Mouse (Mus musculus) brain, embryonic 18.5 days (tissue): ENCODE measurements around the gene Gna13.

Experiments used
- DNase-seq: peaks from one replicate; pipeline ENCODE4 v3.0.0-alpha.2; 2012; ENCODE audit warnings: low read depth, low spot score

The Gna13 gene

DNA sequence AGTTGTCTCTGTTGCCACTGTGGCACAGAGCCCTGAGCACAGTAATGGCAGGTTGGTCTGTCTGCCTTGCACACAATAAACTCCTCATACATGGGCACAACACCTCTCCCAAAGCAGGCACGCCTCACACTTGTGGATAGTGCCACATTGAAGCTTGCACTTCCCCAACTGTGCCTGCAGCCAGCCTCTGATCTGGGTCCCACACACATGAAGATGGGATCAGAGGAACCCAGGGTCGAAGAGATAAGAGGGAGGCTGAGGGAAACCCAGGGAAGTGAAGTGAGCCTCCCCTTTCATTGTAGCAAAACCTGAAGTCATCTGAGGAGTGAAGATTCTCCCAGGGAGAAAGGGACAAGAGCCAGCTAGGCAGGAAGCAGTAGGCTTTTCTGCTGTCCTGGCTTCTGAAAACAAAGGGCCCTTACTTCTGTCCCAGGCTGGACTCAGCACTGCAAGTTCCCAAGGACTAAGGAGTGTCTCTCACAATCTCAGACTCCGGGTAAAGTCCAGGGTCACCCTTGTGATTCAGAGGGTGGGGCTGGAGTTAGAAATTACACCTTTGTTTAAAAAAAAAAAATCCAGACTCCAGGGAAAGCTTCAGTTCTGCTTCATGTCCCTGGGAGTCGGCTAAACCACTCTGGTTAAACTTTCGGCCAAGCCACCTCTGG, 12.8 kb upstream of the Gna13 start:
- no peak for DNase-seq

DNA sequence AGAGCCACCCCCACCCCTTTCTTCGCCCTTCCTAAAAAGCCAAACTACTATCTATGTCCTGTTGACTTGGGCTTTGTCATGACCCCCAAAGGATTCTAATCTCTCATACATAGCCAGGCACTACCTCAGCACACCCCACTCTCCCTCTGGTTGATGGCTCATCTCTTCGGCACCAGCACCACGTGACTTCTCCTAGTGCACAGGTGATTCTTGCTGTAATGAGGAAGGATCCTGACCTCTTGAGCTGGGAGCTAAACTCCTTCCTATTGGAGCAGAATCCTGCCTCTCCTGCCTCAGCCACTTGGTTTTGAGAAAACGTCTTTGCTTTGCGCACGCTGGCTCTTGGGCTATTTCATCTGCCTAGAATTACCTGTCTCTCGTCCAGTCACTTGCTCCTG, 12.3 kb upstream of the Gna13 start:
- DNase-seq: no peak

DNA sequence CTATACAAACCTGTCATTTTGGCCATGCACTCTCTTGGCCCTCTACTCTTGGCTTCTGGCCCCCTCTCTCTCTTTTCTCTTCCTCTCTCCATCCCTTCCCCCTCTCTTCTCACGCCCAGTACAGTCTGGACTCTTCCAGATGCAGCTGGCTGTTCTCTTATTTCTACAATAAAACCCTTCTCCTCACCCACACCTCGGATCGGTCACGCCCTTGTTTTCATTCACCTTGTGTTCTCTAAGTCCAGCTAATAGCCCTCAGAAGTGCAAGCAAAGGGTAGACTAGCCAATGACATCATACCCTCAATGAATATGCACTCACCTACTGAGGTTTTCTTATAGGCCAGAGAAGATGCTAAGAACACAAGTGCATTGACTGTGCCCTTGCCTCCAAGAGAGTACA, 11.1 kb upstream of the Gna13 start:
- DNase-seq: no peak

DNA sequence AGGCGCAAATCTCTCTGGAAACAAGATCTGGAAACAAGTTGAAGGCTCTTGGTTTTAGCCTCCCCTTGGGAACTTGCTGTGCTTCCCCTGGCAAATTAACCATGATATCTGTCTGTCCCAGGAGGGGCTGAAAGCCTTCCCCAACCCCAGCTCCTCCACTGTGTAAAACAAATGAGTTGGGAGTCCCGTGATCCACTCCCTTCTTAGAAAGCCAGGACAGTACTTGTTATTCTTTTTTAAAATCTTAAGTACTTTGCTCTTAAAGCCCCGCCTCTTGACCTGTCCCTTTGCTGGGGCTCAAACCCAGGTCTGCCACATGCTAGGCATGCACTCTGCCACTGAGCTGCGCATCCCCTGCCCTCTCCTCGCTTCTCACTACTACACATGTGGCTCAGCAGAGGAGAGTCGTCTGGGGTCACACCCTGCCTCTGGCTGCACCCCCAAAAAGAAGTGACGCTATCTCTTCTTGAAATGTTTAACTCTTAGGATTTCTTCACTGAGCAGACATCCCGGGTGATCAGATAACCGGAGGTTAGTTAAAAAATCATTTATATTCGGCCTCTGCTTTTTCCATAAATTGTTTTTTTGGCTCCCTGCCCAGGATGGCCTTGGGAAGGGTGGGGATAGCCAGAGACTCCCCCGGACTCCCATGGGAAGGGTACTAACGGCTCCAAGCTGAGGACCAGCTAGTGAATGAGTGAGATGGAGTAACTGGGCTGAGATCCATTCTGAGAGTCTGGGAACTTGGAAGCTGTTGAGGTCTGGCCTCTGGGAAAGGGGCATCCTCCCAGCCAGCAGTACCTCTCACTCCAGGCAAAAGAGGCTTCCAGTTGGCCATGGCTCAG, 9.0 kb upstream of the Gna13 start:
- no peak for DNase-seq

DNA sequence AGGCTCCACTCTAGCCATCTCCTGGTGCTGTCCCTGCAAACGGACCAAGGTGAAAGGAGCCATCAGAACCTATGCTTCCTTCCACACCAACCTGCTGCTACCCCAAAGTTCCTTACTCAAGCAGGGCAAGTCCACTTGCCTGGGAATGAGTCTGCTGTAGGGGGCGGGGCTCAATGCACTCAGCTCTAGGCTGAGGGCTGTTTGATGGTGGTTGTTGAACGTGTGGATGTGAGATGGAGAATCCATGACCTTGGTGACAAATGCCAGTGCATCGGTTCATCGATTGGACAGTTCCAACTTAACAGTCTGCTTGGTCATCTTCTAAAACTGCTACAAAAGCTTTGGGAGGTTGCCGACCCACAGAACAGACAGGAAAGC, 8.4 kb upstream of the Gna13 start:
- DNase-seq: no peak

DNA sequence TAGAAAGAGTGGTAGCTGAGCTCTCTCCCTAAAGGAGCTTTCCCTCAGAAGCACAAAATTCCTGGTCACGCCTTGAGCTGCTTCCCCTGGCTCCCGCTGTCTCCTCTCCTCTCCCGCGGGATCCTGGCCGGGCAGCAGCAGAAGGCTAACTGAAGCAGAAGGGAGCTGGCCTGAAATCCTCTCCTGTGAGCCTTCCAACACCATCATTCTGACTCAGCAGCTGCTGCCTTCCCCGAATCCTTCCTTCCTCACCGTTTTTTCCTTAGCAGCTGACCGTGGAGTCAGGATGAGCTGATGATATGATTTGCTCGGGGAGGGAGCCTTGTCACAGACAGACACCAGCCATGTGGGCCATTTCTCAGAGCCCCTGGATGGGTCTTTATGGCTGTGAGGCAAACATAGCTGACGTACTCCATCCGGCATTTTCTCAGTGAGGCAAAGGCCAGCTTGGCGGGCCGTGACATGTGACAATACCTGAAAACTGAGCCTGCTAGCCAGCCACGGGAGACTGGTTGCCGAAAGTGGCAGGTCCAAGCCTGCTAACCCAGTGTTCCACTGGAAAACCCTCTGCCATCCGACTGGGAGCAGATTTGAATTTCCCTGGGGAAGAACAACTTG, 6.8 kb upstream of the Gna13 start:
- DNase-seq: no peak

DNA sequence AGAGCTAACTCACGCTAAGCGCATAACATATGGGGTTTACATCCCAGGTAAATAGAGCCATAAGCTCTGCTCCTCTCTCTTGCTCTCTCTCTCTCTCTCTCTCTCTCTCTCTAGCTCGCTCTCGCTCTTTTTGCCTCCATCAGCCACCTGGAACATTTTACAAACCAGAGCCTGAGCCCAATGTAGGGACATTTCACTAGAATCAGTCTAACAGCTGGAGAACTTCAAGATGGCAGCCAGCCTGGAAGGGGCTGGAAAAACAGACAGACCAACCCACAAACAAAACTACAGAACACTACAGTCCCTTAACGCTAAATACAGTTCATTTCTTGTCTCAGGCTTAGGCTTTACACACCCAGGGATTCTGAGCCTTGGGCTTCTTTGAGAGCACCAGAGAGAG, 5.5 kb upstream of the Gna13 start:
- no peak for DNase-seq

DNA sequence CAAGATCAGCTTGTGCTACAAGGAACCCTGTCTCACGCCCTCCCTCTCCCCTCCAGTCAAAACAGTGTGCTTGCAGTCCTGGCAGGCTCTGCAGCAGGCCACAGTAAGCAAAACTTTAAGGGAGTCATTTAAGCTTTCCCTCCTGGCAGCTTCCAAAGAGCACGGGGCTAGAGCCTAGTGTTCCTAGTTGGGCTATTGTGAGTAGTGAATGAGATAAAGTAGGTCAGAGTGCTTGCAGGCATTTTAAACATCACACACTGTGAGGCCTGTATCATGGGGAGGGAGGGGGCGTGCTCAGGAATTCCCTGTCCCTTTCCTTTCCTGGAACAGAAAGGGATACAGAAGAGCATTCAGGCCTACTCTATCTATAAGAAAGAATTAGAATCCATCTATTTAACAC, 4.1 kb upstream of the Gna13 start:
- no peak for DNase-seq

DNA sequence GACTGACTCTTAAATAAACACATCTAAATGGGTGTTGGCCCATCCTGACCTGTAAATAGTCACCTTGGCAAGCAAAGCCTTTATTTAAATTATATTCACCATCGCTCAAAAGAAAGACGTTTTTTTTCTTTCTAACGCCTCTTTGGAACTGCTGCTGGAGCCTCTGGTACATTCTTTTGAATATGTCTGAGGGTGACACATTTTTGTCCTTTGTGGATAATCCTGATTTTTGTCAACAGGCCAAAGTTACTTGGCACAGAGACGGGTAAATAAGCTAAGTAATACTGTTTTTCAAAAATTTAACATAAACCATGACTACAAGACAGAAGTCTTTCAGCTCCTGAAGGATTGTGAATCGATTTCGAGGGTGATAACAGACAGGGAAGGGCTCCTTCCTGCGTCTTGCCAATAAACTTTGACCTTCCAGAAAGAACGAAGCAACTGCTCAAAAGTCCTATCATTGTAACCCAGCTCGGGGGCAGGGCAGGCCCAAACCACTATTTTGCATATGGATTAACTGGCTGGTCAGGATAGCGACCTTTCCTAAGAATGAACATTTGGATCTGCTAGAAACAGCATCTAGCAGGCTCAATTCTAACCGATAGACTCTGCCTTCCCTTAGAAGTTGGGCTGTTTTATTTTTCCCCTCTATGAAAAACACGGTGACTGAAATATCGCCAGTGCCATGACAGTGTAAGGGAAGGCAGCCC, 3.4 kb upstream of the Gna13 start:
- DNase-seq: no peak

DNA sequence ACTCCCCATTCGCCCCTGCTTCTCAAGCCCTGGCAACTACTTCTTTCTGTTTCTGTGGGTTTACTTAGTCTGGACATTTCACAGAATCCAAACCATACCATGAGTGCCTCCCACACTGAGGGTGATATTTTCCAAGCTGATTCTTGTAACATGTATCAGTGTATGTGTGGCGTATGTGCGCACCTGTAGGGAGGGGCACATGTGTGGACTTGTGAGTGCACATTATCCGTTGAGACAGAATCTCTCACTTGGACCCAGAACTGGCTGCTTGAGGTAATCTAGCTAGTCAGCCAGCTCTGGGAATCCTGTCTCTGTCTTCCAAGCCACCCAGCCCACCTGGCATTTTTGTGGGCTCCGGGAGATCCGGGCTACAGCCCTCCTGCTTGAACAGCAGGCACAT, 2.5 kb upstream of the Gna13 start:
- DNase-seq: no peak

DNA sequence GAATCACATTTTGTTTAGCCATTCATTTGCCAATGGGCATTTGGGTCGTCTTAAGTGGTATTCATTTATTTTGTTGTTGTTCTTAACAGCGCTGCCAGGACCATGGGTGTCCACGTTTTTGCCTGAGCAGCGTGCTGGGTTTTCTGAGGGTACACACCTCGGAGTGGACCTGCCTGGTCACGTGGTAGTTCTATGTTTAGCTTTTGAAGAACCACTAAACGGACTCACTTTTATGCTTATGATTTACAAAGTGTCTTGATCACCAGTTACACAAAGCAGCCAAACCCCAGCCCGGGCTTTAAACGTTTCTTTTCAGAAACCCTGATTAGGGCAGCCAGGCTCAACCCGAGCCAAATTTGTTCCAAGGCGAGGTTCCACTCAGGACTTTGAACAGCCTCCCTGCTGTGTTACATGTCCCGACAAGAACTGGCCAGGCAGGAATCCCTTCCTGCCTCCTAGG, 2.0 kb upstream of the Gna13 start:
- DNase-seq: no peak

DNA sequence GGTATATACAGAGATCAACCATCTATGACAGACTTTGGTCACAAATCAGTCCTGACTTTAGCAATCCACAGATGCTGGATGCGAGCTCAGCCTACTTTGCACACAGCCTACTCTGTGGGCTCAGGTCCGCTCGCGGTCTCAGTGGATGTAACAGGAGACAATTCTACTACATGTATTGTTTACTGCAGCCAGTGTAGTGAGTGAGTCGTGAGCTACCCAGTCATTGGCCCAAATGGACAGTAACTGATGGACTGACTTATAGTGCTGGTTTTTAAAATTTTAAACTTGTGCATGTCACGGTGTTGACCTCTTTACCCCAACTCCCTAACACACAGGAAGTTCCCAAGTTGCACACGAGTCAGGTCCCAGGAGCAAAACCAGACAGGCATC, 1.4 kb upstream of the Gna13 start:
- DNase-seq: no peak

DNA sequence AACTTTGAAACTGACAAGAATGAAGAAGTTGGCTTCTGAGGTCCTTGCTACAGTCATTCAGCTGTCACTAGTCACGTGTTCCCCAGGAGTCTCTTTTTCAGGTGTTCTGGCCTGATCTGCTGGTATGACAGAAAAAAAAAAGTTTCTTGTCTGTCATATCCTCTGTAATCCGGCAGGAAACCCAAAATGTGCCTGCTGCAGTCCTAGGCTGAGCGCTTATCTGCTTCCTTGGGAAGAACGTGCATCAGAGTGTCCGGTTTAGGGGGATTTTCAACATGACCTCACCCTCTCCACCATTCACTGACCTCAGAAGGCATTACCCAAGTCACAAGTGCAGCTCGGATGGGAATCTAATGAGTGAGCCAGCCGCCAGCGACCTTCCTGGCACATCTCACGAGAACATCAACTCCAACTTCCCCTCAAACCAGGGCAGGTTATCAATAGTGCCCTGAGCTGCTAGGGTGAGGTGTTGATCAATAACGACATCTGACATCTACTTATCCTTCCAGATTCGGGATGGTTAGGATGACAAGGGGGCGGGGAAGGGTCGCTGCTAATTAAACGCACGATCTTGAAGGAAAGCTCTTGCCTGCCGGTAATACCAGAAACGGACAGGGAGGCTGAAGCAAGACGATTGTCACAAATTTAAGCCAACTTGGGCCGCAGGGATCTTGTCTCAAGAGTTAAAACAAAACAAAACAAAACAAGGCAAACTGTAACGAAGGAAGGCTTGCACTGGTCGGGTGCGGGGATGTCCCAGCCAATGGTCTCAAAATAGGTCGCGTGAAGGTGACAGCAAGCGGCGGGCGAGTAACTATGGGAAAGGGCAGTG, 784 bp upstream of the Gna13 start:
- DNase-seq: no peak

DNA sequence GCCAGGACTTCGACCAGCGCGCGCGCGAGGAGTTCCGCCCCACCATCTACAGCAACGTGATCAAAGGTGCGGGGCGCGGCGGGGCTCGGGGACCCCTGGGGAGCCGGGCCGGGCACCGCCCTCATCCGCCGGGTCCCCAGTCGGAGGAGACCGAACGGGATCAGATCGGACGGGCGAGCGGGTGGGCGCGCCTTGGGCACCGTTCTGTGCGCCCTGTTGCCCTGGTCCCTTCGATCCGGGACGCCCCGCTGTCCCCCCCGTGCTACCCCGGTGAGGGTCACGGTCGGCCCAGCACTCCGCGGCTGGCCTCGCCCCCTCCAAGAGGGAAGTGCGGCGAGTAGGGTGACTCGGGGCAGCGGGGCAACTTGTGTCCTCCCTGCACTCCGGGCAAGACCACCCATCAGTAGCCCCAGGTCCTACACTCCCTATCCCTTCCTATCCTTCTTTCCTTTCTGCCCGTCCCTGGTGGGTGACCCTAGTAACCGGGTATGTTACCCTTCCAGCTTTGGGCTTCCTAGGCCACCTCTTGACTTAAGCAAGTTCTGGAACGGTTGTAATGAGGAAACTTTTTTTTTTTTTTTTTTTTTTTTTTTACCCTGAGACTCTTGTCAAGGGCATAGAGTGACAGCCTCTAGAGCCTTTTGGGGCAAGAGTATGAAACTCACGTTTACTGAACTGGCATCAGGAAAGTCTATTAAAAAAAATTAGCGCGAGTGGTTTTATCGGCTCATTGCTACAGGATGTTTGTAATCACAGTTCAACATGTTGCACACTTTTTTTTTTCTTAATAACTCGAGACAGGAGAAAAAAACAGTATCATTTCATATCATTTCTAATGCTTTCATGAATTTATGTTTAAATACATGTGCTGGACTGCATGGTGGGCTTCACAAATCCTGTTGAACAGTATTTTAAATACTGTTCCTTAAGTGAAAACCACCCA, 831 bp downstream of the Gna13 start:
- DNase-seq: no peak

DNA sequence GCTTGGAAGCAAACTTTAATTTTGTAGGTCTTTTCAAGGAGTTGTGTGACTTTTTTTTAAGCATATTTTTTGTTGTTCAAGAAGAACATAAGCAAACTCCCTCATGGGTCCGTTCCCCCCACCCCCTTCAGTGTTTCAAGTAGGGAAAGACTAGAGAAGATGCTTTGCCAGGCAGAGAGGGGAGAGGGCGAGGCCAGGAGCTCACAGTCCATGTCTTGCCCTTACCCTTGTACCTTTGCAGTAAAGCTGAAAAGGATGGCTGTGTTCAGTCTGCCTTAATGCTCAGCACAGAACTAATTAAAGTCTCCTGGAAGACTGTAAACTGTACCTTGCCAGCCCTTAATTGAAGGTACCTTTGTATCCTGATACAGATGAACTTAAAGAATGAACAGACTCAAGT, 1.7 kb downstream of the Gna13 start:
- DNase-seq: no peak

DNA sequence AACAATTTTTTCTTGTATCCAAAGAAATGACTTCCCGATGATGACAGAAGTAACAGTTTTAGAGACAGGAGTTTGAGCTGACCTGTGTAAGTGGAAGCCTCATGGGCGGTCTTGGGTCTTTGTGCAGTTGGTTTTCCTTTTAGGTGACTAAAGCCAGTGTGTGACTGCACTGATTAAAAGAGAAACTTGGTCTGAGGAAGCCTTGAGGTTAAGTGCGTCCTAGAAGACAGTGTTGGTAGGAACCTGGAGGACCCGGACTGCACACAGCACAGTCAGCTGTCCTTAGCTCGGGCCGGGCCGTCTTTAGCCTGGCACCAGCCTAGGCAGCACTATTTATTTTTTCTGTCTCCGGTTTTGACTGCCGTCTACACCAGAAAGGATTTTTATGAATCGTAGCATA, 2.2 kb downstream of the Gna13 start:
- no peak for DNase-seq

DNA sequence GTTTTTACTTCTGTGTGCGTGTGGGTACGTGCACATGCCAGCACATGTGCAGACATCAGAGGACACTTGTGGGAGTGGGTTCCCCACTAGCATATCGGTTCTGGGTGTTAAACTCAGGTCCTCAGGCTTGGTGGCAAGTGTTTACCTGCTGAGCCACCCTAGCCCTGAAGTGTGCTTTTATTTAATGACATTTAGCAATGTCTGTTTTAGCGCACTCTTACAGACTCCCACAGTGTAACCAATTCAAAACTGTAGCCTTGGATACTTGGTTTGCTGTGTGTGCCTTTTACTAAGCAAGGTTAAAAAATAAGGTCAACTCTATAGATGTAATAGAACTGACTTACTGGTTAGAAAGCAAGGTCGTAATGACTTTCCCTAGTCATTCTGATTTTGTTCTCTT, 3.2 kb downstream of the Gna13 start:
- DNase-seq: no peak

DNA sequence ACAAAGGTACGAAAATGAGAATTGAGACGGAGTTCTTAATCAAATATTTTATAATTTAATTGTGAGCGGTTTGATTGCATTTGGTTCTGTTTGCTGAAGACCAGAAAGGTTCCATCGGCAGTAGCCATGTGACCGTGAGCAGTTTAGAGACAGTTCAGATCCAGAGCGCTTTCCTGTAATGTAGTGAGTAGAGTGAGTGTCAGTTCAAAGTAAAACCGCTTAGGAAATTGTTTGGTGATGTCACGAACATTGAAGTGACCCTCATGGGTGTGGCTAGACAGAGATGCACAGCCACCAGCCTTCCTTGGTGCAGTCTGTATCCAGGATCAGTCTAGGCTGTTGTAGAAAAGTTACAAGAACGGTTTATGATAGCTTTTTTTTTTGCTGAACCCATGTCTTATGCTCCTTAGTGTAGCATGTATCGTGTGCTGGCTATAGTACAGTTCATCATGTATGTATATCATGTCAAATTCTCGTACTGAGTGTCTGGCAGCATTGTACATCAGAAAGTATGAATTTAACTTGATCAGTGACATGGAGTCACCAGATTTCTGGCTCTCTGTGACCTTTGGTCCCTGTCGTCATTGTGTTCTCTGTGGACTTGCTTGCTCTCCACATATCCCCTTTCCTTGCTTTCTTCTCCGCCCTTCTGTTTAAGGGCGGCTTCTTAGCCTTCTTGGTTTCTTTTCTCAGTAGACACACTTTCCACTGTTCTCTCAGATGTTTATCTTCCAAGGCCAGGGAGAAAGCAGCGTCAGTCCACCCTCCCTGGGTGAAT, 4.4 kb downstream of the Gna13 start:
- no peak for DNase-seq

DNA sequence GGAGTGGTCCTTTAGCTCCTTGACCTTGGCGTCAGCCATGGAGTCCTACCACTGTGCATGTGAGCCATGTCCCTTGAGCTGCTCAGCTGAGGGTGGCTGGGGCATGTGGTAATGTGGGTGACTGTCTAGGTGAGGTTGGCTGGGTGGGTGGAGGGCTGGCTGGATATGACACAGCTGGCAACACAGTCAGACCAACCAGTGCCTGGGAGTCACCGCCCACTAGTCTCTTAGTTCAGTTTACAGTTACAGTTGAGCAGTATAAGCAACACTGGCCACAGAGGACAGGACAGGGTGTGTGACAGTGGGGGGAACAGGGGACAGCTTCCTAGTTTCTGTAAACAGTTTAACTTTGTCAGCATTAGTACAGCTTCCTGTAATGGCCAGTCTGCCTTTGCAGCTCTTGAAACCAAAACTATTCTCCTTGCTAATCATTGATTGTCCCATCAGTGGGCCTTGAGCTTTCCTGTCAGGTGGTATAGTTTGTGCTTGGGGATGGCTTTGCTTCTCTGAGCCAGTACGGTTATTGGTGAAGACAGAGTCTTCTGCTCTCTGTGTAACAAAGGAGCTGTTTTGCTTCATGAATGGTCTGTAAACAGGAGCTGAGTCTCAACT, 6.5 kb downstream of the Gna13 start:
- DNase-seq: no peak
